Mouse (Mus musculus) heart, adult 9 months (tissue): ENCODE measurements at regions not wholly inside any gene's neighbourhood (a gene's known extent, or its start where the extent isn't known, plus 50 kb on each side); places are given as distances from the start of the nearest gene placed in this dataset.
A peak's percentile ranks its signal among the peaks of the same experiment; 100 is the strongest.

Source experiments
- DNase-seq, 2 experiments: peaks; one replicate each; pipeline ENCODE4 v3.0.0; 2022; ENCODE audit warnings: low spot score in 2 of 2

DNA sequence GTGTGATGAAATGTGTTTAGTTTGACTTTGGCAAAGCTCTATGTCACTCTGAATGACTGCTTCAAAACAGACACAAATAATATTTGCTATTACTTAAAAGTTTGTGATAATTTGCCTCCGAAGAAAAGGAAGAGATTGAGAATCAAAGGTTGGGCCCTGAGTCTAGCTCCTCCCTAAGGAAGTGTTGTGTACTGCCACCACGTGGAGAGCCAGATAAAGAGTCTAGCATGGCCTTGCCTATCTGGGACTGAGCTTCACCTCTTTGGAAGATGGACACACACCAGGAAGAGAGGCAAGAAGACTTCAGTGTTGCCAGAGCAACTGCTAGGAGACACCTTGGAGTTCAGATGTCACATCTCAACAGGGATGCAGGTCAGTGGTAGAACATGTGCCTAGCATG, 258.5 kb downstream of the Cog6 start:
- DNase-seq: peak; percentile 22 to 49

DNA sequence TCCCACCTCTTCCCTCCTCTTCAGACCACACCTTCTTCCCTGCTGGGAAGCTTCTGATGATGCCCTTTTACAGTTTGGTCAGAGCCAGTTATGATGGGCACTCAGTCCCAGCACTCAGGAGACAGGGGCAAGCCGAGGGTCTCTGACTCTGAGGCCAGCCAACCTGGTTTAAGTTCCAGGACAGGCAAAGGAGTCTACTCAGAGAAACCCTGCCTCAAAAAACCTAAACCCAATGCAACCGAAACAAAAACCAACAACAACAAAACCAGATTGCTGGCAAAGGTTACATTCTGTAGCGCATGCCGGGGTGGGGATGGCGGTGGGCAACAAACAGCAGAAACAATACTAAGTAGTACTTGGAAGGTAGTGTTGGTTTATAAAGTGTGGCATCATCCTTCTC, 260.2 kb downstream of the Cog6 start:
- no peak for DNase-seq

DNA sequence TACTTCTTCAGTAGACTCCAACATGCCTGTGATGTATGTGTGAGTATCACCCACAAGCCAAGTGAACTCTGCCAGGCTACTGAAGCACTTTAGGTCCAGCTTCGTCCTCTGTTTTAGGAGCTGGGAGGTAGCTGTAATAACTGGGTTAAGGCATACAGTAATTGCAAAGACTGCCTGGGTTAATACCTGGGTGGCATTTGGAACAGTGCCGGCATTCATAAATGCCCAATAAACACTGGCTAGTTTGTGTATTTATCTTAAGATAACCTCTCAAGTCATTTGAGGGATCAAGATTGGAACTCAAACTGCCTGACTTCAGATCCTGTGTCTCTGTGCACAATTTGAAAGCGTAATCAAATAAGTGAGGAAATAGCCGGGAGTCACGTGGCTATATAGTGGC, 261.0 kb downstream of the Cog6 start:
- DNase-seq: no peak

DNA sequence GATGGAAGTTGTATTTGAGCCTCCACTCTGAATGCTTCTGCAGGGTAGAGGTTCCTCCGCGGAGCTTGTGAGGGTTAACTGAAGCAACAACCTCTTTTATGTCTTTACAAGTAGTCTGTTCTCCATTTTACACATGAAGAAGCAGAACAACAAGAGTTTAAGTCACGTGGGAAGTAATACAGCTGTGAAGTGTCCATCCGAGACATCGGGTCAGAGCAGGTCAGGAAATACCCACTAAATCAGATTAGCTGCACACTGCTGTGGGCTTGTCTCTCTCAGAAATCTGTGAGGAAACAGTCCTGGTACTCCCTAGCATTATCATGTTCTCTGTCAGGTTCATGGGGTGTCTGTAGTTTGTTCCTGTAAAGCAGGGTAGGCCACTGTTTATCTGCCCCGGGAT, 262.1 kb downstream of the Cog6 start:
- no peak for DNase-seq

DNA sequence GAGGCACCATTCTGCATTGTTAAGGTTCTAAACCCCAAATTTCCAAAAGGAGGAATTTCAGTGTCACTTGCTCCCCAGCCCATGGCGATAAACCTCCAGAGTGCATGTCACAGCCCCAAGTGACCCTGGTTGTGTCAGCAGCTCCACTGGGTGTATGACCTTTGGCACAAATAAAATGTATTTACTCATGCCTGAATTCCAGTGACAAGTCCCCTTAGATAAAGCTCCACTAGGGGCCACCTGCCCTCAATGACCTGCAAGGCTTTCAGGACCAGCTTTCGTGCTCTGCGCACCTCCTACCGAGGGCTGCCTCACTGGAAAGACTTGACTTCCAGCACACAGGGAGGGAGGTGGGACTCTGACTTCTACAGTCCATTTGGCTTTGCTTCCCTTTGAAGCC, 262.6 kb downstream of the Cog6 start:
- DNase-seq: no peak

DNA sequence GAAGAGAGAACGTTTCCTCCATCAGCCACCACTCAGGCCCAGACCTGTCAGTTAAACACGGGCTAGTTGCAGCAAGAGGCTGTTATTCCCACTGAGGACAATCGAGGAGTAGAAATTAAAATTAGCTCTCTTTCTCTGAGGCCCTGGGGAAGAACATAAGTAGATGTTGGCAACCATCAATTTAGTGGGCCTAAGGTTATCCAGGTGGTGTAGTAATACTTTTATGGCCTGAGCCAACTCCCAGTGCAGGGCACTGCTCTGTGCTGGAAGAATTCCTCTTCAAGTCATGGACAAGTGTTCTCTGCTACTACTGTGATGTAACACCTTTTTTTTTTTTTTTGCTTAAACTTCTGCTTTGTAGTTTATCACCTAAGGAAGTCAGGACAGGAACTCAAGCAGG, 270.1 kb downstream of the Cog6 start:
- DNase-seq: no peak

DNA sequence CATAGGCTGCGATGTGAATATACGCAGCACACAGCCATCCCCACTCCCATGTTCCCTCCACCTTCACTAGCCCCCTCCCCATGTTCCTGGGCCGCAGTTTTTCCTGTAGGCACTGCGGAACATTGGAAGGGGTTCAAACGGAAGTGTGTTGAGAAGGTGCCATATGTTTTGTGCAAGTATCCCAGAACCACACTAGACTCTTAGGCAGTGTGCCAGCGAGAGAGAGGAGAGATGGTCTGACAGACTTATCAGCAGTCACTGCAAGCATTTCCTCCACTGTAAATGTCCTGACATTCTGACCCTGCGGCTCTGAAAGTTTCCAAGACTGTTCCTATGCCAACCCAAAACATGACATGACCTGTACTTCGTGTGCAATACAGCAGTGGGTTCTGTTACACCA, 272.7 kb downstream of the Cog6 start:
- DNase-seq: peak; percentile 27 to 29

DNA sequence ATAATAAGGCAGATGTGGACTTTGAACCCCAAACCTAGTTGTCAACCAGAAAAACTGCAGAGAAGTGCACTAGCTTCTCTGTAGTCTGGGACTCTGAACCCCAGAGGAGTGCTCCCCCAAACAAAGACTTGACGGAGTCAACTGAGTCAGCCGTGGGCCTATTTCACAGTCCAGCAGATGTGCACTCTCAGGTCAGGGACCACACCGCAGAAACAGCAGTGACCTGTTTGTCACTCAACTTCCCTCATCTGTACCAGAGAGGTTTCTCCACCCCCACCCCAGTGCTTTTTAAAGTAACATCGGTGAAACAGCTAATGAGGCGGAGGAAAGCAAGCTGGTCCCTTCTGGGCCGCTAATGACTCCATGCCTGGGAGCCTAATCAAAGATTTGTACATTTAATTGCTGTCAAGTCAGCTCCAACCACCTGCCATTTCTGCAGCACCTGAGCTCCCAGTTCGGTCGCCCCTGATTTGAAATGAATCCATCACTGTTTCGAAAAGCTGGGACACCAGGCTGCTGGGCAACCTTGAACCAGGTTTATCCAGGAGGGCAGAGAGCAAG, 276.5 kb downstream of the Cog6 start:
- DNase-seq: no peak

DNA sequence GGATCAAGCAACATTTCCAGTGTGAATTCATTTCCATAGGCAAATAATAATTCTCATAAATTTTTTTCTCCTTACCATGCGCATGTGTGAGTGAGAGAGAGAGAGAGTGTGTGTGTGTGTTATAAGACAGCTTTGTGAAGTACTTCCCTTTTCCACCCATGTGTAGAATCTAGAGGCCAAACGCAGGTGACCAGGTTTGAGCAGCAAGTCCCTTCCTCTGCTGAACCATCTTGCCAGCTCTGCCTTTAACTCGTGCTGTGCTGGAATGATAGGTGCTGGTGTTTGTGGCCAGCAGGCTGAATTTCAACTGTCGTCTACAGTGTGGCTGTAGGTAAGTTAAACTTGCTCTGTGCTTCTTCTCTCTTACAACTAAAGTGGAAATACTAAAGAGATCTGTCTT, 277.5 kb downstream of the Cog6 start:
- DNase-seq: no peak

DNA sequence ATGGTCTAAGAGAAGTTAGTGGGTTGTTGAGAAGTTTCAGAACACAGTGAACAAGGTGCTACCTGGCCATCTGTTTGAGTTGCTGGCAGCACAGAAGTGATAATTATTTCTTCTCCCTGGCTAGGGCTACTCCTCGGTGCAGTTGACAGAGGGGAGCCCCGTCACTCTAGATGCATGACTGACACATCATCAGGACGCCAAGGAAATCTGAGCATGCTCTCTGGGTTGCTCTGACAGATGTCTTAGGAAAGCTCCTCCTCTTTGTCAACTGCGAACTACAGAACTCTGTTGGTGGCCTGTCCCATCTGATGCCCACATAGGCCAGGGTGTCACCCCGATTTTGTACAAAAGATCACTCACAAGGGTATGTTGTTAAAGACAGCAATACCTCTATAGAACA, 278.7 kb downstream of the Cog6 start:
- DNase-seq: no peak

DNA sequence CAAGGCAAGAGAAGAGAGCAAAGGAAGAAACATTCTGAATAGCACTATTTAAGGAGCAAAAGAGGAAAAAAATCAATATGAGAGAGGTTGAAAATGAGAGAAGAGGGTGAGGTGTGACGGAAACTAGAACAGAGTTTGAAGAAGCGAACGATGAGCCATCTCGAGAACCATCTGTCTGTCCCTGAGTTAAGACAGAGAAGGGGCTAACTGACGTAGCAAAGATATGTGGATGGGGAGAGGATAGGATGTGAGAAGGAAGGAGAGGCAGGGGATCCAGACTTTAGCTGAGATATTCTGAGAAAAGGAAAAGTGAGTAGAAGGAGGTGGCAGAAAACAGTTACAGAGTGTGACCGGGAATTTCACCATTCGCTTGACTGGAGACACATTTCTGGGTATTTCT, 281.1 kb downstream of the Cog6 start:
- no peak for DNase-seq

DNA sequence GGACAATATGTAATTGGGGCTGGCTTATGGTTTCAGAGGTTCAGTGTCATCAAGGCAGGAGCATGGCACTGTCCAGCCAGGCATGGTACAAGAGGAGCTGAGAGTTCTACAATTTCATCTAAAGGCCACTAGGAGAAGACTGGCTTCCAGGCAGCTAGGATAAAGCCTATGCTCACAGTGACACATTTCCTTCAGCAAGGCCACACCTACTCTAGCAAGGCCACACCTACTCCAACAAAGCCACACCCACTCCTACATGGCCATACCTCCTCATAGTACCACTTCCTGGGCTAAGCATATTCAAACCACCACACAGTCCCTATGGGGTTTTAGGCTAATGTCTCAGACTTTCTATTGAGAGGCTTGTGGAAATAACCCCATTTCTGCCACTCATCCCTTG, 285.1 kb downstream of the Cog6 start:
- DNase-seq: no peak

DNA sequence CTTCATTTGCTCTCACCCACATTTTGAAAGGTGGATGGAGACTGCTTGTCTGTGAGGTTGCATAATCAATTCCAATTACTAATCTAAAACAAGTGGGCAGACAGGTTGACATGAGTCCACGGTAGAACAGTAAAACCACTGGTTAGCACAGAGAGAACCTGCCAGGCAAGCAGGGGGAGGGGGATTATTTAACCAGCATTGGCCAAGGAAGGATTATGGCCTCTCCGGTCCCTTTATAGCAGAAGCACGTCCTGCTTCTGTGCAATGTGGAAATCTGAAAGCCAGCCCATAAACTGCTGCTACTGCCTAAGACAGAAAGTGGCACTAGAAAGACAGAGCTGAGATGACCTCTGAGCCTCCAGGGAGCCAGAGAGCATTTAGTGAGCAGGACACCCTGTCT, 285.5 kb downstream of the Cog6 start:
- DNase-seq: no peak

DNA sequence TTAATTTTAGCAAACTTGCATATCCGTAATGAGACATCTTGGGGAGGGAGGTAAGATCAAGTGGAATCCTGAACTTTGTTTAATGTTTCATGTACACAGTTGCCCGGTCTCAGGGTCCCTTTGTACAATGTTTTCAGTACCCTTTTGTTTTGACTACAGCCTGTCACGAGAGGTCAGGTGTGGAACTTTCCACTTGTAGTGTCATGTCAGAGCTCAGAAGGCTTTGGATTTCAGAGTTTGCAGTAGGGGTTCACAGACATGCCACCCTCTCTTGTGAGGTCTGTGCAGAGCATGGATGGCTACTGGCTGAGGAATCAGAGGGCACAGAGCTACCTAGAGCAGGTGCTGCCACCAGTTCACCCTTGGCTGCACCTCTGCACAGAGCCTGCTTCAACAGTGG, 287.3 kb downstream of the Cog6 start:
- DNase-seq: no peak

DNA sequence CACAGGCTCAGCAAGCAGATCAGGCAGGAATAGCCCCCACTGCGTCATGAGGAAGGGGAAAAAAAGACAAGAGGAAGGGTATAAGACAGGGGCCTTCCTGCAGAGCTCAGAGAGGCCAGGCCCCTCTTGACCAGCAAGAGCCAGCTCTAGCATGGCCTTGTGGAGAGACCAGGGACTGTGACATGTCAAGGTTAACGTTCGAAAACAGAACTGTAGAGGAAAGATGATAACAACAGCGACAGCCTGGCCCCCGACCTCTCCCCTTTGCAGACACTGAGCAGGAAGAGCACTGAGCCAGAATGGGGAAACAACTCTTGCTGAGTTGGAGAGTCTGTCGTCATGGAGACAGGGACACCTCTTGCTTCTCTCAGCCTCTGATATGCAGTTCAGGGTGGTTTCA, 288.2 kb downstream of the Cog6 start:
- no peak for DNase-seq

DNA sequence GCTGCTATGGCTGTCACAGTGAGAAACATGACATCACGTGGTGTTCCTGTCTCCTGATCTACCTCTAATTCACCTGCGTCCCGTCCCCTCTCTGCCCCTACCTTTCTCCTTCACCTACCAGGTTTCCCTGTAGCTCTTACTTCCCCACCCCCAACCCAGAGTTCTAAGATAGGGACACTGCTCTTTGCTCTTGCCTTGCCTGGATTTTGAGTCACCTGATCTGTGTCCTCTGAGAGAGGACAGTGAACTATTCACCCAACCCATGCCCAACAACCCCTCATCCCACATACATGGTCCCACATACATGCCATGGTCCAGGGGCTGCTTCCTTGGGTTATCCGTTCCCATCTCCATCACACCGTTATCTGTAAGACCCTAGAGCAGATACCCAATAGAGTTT, 288.6 kb downstream of the Cog6 start:
- no peak for DNase-seq

DNA sequence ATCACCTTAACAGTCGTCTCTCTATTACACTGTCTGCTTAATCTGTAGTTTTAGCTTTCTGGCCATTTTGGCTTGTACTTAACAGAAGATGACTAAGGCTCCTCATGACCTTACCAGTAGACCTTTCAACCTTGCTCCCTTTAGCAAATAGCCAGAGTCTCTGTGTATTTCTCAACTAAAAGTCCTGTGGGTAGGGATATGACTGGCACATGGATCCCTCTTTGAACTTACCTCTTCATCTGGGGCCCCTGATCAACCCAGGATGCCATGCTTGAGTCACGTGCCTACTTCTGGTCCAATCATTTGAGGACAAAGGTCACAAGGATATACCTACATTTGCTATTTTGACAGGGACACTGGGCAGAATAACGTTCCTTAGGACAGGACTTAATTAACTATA, 292.7 kb downstream of the Cog6 start:
- DNase-seq: no peak

DNA sequence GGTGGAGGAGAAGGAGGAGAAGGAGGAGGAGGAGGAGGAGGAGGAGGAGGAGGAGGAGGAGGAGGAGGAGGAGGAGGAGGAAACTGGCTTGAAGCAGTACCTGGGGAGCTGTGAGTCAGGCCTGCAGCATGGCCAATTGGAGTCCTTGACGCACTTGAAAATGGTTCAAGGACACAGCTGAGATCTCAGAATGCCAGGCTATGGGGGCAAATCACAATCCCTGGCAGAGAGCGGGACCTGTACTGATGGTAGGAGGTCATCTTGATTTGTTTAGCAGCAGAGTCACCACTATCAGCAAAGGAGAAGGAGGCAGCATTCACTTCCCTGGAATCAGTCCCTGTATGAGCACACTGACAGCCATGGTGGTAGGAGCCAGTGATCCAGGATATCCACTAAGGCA, 294.1 kb downstream of the Cog6 start:
- no peak for DNase-seq

DNA sequence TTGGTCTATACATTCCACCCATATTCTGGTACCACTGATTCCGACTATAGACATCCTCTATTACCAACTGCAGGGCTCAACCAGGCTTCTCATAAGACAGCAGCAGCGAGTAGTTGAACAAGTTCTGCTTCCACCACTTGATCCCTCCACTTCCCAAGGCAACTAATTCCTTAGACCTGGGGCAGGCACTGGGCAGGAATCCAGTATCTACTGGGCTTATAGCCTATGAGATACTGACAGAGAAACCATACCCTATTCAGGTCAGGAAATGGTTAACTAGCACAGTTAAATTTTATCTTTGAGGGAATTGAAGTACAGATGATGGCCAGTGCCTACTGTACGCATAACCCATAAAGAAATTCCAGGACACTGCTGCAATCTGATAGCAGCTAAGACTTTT, 297.9 kb downstream of the Cog6 start:
- no peak for DNase-seq

DNA sequence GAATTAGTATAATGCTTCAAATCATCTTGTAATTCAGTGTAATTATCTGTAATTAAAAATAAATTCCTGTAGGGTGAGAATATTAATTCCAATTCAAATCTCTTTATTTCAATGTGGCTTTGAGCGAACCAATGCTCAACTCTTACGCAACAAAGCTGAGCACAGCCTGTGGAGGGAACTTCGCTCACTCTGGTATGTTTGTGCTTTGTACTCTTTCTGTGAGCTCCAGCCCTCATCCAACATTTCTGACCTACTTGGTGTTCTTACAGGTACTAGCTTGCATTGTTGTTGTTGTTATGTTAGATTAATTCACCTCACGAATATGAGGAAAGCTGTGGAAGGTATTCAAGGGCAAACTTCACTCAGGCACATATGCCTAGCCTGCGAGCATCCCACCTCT, 299.7 kb downstream of the Cog6 start:
- DNase-seq: no peak

DNA sequence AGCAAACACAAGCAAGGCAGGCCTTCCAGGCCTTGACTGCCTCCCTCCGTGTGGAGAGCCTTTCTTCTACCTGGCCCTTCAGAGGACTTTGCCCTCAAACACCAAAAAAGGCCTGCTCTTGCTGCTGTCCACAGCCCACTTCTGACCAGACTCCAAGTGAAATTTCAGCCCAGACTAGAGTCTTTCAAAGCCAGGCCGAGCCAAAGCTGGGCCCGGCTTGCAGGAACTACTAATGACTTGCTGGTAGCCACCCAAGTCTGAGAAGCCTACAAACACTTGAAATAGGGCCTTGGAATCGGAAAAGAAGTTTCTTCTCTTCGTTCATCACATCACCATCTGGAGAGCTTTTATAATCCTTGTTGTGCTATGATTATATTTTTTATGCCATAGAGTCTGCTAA, 304.9 kb downstream of the Cog6 start:
- peak; percentile 21 to 36 for DNase-seq

DNA sequence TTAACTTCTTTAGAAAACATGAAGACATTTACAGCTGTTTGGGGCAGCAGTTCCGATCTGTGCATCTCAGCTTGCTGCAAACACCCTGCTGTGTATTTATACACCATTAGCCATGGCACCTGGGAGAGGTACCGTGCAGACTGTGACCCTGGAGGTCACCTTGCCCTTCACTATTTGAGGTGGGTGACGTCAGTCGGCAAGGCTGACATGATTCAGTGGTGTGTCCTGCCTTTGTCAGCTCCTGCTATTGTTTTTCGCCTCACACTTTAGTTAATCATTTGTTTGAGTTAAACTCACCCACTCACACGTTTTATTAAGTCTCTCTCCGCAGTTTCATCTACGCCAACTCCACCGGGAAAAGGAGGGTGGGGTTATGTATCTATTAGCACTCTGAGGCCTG, 305.9 kb downstream of the Cog6 start:
- no peak for DNase-seq

DNA sequence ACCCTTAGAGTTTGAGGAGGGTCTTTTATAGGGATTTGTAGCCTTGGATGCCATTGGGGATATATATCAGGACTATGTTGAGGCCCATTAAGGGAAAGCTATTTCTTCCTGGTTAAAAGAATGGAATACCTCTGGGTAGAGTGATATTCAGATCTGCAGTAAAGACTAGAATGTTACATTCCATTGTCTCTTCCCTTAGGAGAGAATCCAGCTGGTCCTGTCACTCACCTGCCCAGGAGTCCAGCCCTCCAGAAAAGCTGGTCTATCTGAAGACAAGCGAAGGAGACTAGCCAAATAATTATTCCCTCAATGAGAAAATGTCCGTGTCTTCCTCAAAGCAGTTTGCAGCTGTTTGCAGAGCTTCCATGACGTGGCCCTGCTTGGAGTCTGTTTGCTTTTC, 308.3 kb downstream of the Cog6 start:
- DNase-seq: no peak

DNA sequence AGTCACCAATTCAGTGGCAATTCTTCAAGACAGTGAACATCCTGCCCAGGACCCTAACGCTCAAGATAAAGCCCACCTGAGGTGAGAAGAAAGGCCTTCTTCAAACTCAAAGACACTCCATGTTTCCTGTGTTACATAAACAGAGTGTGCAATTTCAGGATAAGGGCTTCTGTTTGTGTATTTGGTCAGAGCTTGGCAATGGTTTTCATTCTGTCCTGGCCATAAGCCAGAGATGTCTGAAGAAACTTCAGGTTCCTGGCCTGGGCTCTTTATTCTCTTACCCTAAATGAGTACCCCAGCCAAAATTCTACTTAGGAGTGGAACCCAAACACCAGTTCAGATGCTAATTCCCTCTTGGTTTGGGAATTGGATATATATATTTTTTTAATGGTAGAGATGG, 308.7 kb downstream of the Cog6 start:
- peak in 1 of 2 experiments; percentile 34 for DNase-seq

DNA sequence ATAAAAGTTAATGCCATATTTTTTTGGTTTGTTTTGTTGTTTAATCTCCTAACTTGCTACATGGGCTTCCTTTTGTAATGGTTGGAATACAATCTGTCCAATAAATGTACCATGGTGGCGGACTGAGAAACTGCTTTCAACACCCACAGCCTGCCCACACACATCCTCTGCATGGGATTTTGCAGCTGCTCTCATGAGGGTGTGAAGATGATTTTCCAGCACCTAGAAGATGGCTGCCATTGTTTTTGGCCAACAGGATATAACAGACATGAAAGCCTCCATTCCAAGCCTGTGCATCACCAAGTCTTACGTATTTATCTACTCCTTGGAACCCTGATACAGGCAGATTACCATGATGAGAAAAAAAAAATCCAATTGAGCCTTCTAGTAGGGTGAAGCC, 310.4 kb downstream of the Cog6 start:
- DNase-seq: no peak
